Mouse (Mus musculus) kidney, embryonic 14.5 days (tissue): Measurements from ENCODE around the gene Lfng. TPM values are rescaled to one million over a fixed set of nuclear protein-coding genes. Genes with fewer than 3 reads are reported as not detected.

Experiments
- ATAC-seq: fragments of 200-750 bp; cut with Nextera tagmentation; 2 replicates; pipeline ENCODE4 v1.8.0; 2017; ENCODE audit warnings: moderate number of reproducible peaks, mild to moderate bottlenecking, moderate TSS enrichment, moderate library complexity; ENCODE audit not compliant: low FRiP score, low TSS enrichment
- H3K27ac ChIP-seq: fragments of 300-500 bp; sonication (generic); 2 replicates; pipeline ENCODE4 v1.5.1; 2014; ENCODE audit warnings: low read depth, mild to moderate bottlenecking, low read length, moderate library complexity, mixed read lengths
- H3K27me3 ChIP-seq: fragments of 300-500 bp; sonication (generic); 2 replicates; pipeline ENCODE4 v1.6.1; 2014; ENCODE audit warnings: mild to moderate bottlenecking, low read length; ENCODE audit not compliant: control insufficient read depth, insufficient read depth
- H3K36me3 ChIP-seq: fragments of 300-500 bp; sonication (generic); 2 replicates; pipeline ENCODE4 v1.6.1; 2014; ENCODE audit warnings: low read length, mixed read lengths; ENCODE audit not compliant: control insufficient read depth, insufficient read depth
- H3K4me1 ChIP-seq: fragments of 300-500 bp; sonication (generic); 2 replicates; pipeline ENCODE4 v1.6.1; 2014; ENCODE audit warnings: low read length, mixed read lengths; ENCODE audit not compliant: control insufficient read depth, insufficient read depth
- H3K4me2 ChIP-seq: fragments of 300-500 bp; sonication (generic); replicated peaks from 2 replicates; pipeline ENCODE4 v1.6.1; 2014; ENCODE audit warnings: low read depth, mild to moderate bottlenecking, low read length
- H3K4me3 ChIP-seq: fragments of 300-500 bp; sonication (generic); 2 replicates; pipeline ENCODE4 v1.5.1; 2014; ENCODE audit warnings: mild to moderate bottlenecking, low read length
- H3K9ac ChIP-seq: fragments of 300-500 bp; sonication (generic); 2 replicates; pipeline ENCODE4 v1.6.1; 2014; ENCODE audit warnings: low read depth, mild to moderate bottlenecking, low read length, moderate library complexity
- H3K9me3 ChIP-seq: fragments of 300-500 bp; sonication (generic); 2 replicates; pipeline ENCODE4 v1.6.1; 2016; ENCODE audit warnings: low read length; ENCODE audit not compliant: control insufficient read depth
- WGBS: fragments of 180-500 bp; shearing (Covaris S2); extraction: QIAGEN DNeasy Blood & Tissue Kit; methylation state at CpG from one replicate; pipeline ENCODE4 v1.1.7; 2014; 5-methylcytosine and 5-hydroxymethylcytosine counted together
- polyA plus RNA-seq: library from polyadenylated mRNA; unstranded; fragments of >200 nt; fragmentation: Nextera tagmentation; extraction: Ambion mirVana; gene quantifications from 2 replicates; pipeline ENCODE4 v1.2.1, GENCODE M21; 2014

Gene Lfng
- polyA plus RNA-seq, 1 experiment from 2014 or later = 39.0 TPM

- 93% methylated on average over 6 of the region's 6 CpGs for WGBS
- Histone ChIP-seq H3K4me1 (peaks cover 12% of the 10 kb centered on the region; the same call in 1 of the 2 replicates), H3K4me2 (no peak overlapping the region), H3K4me3 (no peak overlapping the region), H3K9me3 (no peaks in the 10 kb centered on the region), H3K27me3 (no peaks in the 10 kb centered on the region), H3K9ac (no peak overlapping the region), H3K36me3 (peaks cover 51% of the 10 kb centered on the region), H3K27ac (no peak overlapping the region)
- no peak for ATAC-seq
These were observed 31.4 kb downstream of the Lfng start for GRCm38 (mm10) chr5:140638484-140638883.

GRCm38 (mm10) chr5:140639312-140639711 is 32.2 kb downstream of the Lfng start:
- Histone ChIP-seq H3K4me1 (peaks cover 12% of the 10 kb centered on the region; the same call in 1 of the 2 replicates), H3K4me2 (no peak overlapping the region), H3K9me3 (no peaks in the 10 kb centered on the region), H3K27me3 (no peaks in the 10 kb centered on the region), H3K27ac (no peak overlapping the region), H3K4me3 (no peak overlapping the region), H3K36me3 (peaks cover 52% of the 10 kb centered on the region), H3K9ac (no peak overlapping the region)
- no peak for ATAC-seq
- 96% methylated on average over 4 of the region's 4 CpGs for WGBS

GRCm38 (mm10) chr5:140639871-140640270 is 32.8 kb downstream of the Lfng start:
- Histone ChIP-seq H3K9ac (no peak overlapping the region), H3K36me3 (peaks cover 49% of the 10 kb centered on the region), H3K4me3 (no peak overlapping the region), H3K9me3 (no peaks in the 10 kb centered on the region), H3K27ac (no peak overlapping the region), H3K27me3 (no peaks in the 10 kb centered on the region), H3K4me2 (no peak overlapping the region), H3K4me1 (peaks cover 12% of the 10 kb centered on the region; the same call in 1 of the 2 replicates)
- no peak for ATAC-seq
- 86% methylated on average over 14 of the region's 14 CpGs for WGBS

GRCm38 (mm10) chr5:140640812-140641211 is 33.7 kb downstream of the Lfng start:
- peaks cover 22% of the 10 kb centered on the region; the same call in 1 of the 2 replicates for H3K4me1 ChIP-seq
- no peak overlapping the region for H3K9ac ChIP-seq
- no peak for ATAC-seq
- no peak overlapping the region for H3K4me3 ChIP-seq
- no peak overlapping the region for H3K4me2 ChIP-seq
- peaks cover 40% of the 10 kb centered on the region for H3K36me3 ChIP-seq
- H3K27ac ChIP-seq = no peak overlapping the region
- 70% methylated on average over 2 of the region's 2 CpGs for WGBS
- no peaks in the 10 kb centered on the region for H3K27me3 ChIP-seq
- H3K9me3 ChIP-seq = no peaks in the 10 kb centered on the region

- Histone ChIP-seq H3K4me2 (no peak overlapping the region), H3K27me3 (no peaks in the 10 kb centered on the region), H3K36me3 (peaks cover 38% of the 10 kb centered on the region), H3K27ac (no peak overlapping the region; the same call in 1 of the 2 replicates), H3K4me3 (no peak overlapping the region), H3K9ac (no peak overlapping the region), H3K4me1 (peaks cover 26% of the 10 kb centered on the region), H3K9me3 (no peaks in the 10 kb centered on the region)
- 55% methylated on average over 10 of the region's 10 CpGs for WGBS
- no peak for ATAC-seq
These were observed 34.3 kb downstream of the Lfng start for GRCm38 (mm10) chr5:140641254-140641928.

- H3K4me3 ChIP-seq = no peak overlapping the region
- WGBS = 82% methylated on average over 3 of the region's 3 CpGs
- peaks cover 40% of the 10 kb centered on the region for H3K36me3 ChIP-seq
- H3K27ac ChIP-seq = peak overlapping the region; percentile 32; the same call in 1 of the 2 replicates
- H3K9ac ChIP-seq = no peak overlapping the region
- peaks cover 33% of the 10 kb centered on the region for H3K4me1 ChIP-seq
- no peaks in the 10 kb centered on the region for H3K9me3 ChIP-seq
- ATAC-seq = no peak
- no peaks in the 10 kb centered on the region for H3K27me3 ChIP-seq
- H3K4me2 ChIP-seq = no peak overlapping the region
These were observed 35.0 kb downstream of the Lfng start for GRCm38 (mm10) chr5:140642076-140642475.

GRCm38 (mm10) chr5:140644263-140644662 is 37.1 kb downstream of the Lfng start:
- Histone ChIP-seq H3K4me2 (no peak overlapping the region), H3K9ac (no peak overlapping the region), H3K9me3 (no peaks in the 10 kb centered on the region), H3K36me3 (peaks cover 26% of the 10 kb centered on the region; the same call in 1 of the 2 replicates), H3K4me1 (peaks cover 44% of the 10 kb centered on the region), H3K4me3 (no peak overlapping the region), H3K27me3 (no peaks in the 10 kb centered on the region), H3K27ac (no peak overlapping the region)
- ATAC-seq = no peak
- WGBS = 90% methylated on average over 6 of the region's 6 CpGs

- Histone ChIP-seq H3K9me3 (no peaks in the 10 kb centered on the region), H3K4me3 (no peak overlapping the region), H3K9ac (no peak overlapping the region), H3K4me1 (peaks cover 48% of the 10 kb centered on the region), H3K27me3 (no peaks in the 10 kb centered on the region), H3K36me3 (peaks cover 22% of the 10 kb centered on the region; the same call in 1 of the 2 replicates), H3K4me2 (no peak overlapping the region), H3K27ac (peak overlapping the region; percentile 43; the same call in 1 of the 2 replicates)
- 81% methylated on average over 15 of the region's 15 CpGs for WGBS
- ATAC-seq = no peak
These were observed 37.6 kb downstream of the Lfng start for GRCm38 (mm10) chr5:140644702-140645201.

GRCm38 (mm10) chr5:140645454-140645853 is 38.3 kb downstream of the Lfng start:
- Histone ChIP-seq H3K27ac (peak overlapping the region; percentile 43; the same call in 1 of the 2 replicates), H3K4me3 (no peak overlapping the region), H3K36me3 (peaks cover 17% of the 10 kb centered on the region; the same call in 1 of the 2 replicates), H3K4me2 (no peak overlapping the region), H3K27me3 (no peaks in the 10 kb centered on the region), H3K9ac (no peak overlapping the region), H3K4me1 (peaks cover 52% of the 10 kb centered on the region), H3K9me3 (no peaks in the 10 kb centered on the region)
- 84% methylated on average over 4 of the region's 4 CpGs for WGBS
- ATAC-seq = no peak
